Mouse (Mus musculus) lung, postnatal 0 days (tissue): ENCODE measurements around the gene Gc. TPM values are rescaled to one million over a fixed set of nuclear protein-coding genes. Genes with fewer than 3 reads are reported as not detected.
A peak's percentile ranks its signal among the peaks of the same experiment; 100 is the strongest.

Source experiments
- ATAC-seq: fragments of 200-750 bp; cut with Nextera tagmentation; 2 replicates; pipeline ENCODE4 v1.8.0; 2017; ENCODE audit warnings: moderate library complexity
- DNase-seq: peaks from one replicate; pipeline ENCODE4 v3.0.0-alpha.2; 2016; ENCODE audit warnings: low spot score
- H3K27ac ChIP-seq: fragments of 300-500 bp; sonication (generic); 2 replicates; pipeline ENCODE4 v1.5.1; 2014; ENCODE audit warnings: antibody characterized with exemption, mild to moderate bottlenecking, low read length, mixed read lengths
- H3K27me3 ChIP-seq: fragments of 300-500 bp; sonication (generic); replicated peaks from 2 replicates; pipeline ENCODE4 v1.6.1; 2014; ENCODE audit warnings: low read length, mixed read lengths; ENCODE audit not compliant: insufficient read depth
- H3K36me3 ChIP-seq: fragments of 300-500 bp; sonication (generic); 2 replicates; pipeline ENCODE4 v1.6.1; 2014; ENCODE audit warnings: low read length, mixed read lengths; ENCODE audit not compliant: insufficient read depth
- H3K4me1 ChIP-seq: fragments of 300-500 bp; sonication (generic); 2 replicates; pipeline ENCODE4 v1.6.1; 2014; ENCODE audit warnings: antibody characterized with exemption, low read depth, low read length, mixed read lengths; ENCODE audit not compliant: insufficient read depth
- H3K4me2 ChIP-seq: fragments of 300-500 bp; sonication (generic); replicated peaks from 2 replicates; pipeline ENCODE4 v1.6.1; 2014; ENCODE audit warnings: low read depth, mild to moderate bottlenecking, low read length, moderate library complexity, mixed read lengths
- H3K4me3 ChIP-seq: fragments of 300-500 bp; sonication (generic); 2 replicates; pipeline ENCODE4 v1.5.1; 2014; ENCODE audit warnings: low read depth, low read length
- H3K9ac ChIP-seq: fragments of 300-500 bp; sonication (generic); replicated peaks from 2 replicates; pipeline ENCODE4 v1.6.1; 2014; ENCODE audit warnings: low read depth, mild to moderate bottlenecking
- H3K9me3 ChIP-seq: fragments of 300-500 bp; sonication (generic); 2 replicates; pipeline ENCODE4 v1.6.1; 2016; ENCODE audit warnings: low read length, mixed read lengths
- CTCF ChIP-seq: IDR thresholded peaks from 2 replicates; pipeline ENCODE4 v1.5.1; 2016; ENCODE audit warnings: antibody characterized with exemption, mild to moderate bottlenecking
- EP300 ChIP-seq: IDR thresholded peaks from 2 replicates; pipeline ENCODE4 v1.6.1; 2016; ENCODE audit warnings: antibody characterized with exemption, mild to moderate bottlenecking, control low read depth
- WGBS: fragments of 180-500 bp; shearing (Covaris S2); extraction: QIAGEN DNeasy Blood & Tissue Kit; methylation state at CpG from one replicate; pipeline ENCODE4 v1.1.7; 2014; 5-methylcytosine and 5-hydroxymethylcytosine counted together
- polyA plus RNA-seq: library from polyadenylated mRNA; unstranded; fragments of >200 nt; fragmentation: Nextera tagmentation; extraction: Ambion mirVana; gene quantifications from 2 replicates; pipeline ENCODE4 v1.2.1, GENCODE M21; 2015

Gc gene
- polyA plus RNA-seq, 1 experiment from 2014 or later = 1.5 TPM

GRCm38 (mm10) chr5:89444360-89444759 lies 13.3 kb downstream of the Gc start:
- H3K4me2 ChIP-seq = no peak overlapping the region
- peak; percentile 30; the same call in 1 of the 2 replicates for ATAC-seq
- H3K27me3 ChIP-seq = no peaks in the 10 kb centered on the region
- H3K36me3 ChIP-seq = no peaks in the 10 kb centered on the region
- no peak overlapping the region for H3K27ac ChIP-seq
- DNase-seq = peak; percentile 78
- TF ChIP-seq CTCF = peak; percentile 72
- TF ChIP-seq EP300 = no peak
- no peak overlapping the region for H3K9ac ChIP-seq
- WGBS = 80% methylated on average over 4 of the region's 4 CpGs
- H3K4me3 ChIP-seq = no peak overlapping the region
- no peaks in the 10 kb centered on the region for H3K4me1 ChIP-seq
- no peaks in the 10 kb centered on the region for H3K9me3 ChIP-seq

GRCm38 (mm10) chr5:89411536-89411935 lies 46.2 kb downstream of the Gc start:
- TF ChIP-seq EP300 (no peak), CTCF (peak; percentile 43)
- DNase-seq = peak; percentile 25

DNA sequence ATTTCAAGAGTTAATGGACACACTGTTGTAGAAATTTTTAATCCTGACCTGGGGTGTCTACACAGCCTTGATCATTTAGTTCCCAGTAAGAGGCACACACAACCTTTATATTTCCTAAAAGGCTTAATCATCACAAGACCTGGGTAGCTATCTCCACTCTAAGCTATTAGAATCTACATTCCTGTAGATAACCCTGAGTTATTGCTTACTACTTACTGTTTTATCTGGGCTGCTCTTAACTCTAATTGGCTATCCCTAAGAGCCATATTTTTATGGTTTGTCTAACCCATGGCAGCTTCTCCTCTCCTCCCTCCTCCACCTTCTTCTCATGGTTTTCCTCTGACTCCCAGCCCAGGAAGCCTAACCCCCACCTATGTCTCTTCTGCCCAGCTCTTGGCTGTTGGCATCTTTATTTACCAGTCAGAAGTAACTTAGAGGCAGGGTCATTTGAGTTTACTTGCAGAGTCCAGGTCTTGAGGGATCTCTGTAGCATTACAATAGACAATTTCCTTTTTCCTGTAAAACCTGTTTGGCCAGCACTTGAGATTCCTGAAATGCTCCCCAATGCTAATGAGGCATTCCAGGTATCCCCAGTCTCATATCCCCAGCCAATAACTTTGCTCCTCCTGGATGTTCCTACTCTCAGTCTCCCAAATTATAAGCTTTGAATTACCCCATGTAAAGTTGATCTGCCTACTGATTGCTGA lies 50.2 kb downstream of the Gc start:
- Histone ChIP-seq H3K9me3 (no peaks in the 10 kb centered on the region), H3K4me2 (no peak overlapping the region), H3K36me3 (no peaks in the 10 kb centered on the region), H3K4me1 (no peaks in the 10 kb centered on the region), H3K27ac (no peak overlapping the region), H3K4me3 (no peak overlapping the region), H3K9ac (no peak overlapping the region), H3K27me3 (no peaks in the 10 kb centered on the region)
- TF ChIP-seq EP300 (peak; percentile 59), CTCF (no peak)
- peak; percentile 17 for DNase-seq
- peak; percentile 32; the same call in 1 of the 2 replicates for ATAC-seq

More at GRCm38 (mm10) chr5:89411536-89411935, 46.2 kb downstream of the Gc start:
- no peak overlapping the region for H3K9ac ChIP-seq
- no peaks in the 10 kb centered on the region for H3K27me3 ChIP-seq
- no peak overlapping the region for H3K4me3 ChIP-seq
- WGBS = 28% methylated on average over 1 of the region's 1 CpGs
- no peak overlapping the region for H3K27ac ChIP-seq
- ATAC-seq = no peak
- no peak overlapping the region for H3K4me2 ChIP-seq
- no peaks in the 10 kb centered on the region for H3K9me3 ChIP-seq
- no peaks in the 10 kb centered on the region for H3K4me1 ChIP-seq
- no peaks in the 10 kb centered on the region for H3K36me3 ChIP-seq

DNA sequence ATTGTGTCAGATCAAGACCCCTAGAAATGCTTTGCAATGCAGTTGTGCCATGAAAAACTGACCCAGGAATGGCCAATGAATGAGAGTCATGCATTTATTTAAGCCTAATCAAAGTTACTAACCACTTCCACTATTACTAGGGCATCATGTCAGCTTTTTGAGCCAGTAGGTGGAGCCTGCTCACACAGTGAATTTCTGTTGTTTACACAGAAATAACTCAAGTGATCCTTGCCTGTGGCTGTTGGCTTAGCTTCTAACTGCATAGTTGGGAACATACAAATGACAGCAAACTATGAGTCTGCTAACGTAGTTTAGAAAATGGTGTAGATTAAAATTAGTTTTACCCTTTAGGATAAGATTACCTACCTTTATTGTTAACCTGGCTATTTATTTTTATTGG lies 52.6 kb downstream of the Gc start:
- H3K4me3 ChIP-seq = no peak overlapping the region
- H3K4me2 ChIP-seq = no peak overlapping the region
- ATAC-seq (peak; percentile 79), DNase-seq (peak; percentile 70)
- TF ChIP-seq CTCF (peak; percentile 64), EP300 (no peak)
- H3K4me1 ChIP-seq = no peaks in the 10 kb centered on the region
- H3K27ac ChIP-seq = no peak overlapping the region
- WGBS = 18% methylated on average over 1 of the region's 1 CpGs
- no peaks in the 10 kb centered on the region for H3K9me3 ChIP-seq
- no peak overlapping the region for H3K9ac ChIP-seq
- no peaks in the 10 kb centered on the region for H3K27me3 ChIP-seq
- H3K36me3 ChIP-seq = no peaks in the 10 kb centered on the region

DNA sequence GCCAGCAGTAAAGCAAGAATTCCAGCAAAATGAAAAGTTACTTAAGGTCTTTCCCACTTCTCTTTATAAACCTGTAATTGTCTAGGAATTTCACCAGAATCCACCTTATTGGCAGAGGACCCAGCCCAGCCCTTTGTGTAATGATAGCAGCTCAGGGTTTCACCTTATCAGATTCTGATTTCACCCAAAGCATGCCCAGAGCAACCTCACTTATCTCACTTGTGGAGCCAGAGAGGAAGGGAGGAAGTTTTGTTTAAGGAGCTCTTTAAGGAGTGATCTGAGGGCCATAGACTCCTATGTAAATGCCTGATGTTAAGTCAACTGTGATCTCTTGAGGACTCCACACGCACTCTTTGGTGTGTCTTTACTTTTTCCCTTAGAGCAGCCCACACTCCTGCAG lies 67.3 kb downstream of the Gc start:
- Histone ChIP-seq H3K4me1 (no peaks in the 10 kb centered on the region), H3K27me3 (no peaks in the 10 kb centered on the region), H3K4me2 (no peak overlapping the region), H3K27ac (no peak overlapping the region), H3K9me3 (no peaks in the 10 kb centered on the region), H3K4me3 (no peak overlapping the region), H3K36me3 (no peaks in the 10 kb centered on the region), H3K9ac (no peak overlapping the region)
- ATAC-seq = no peak
- WGBS = 36% methylated on average over 1 of the region's 1 CpGs
- TF ChIP-seq CTCF (no peak), EP300 (no peak)
- no peak for DNase-seq

DNA sequence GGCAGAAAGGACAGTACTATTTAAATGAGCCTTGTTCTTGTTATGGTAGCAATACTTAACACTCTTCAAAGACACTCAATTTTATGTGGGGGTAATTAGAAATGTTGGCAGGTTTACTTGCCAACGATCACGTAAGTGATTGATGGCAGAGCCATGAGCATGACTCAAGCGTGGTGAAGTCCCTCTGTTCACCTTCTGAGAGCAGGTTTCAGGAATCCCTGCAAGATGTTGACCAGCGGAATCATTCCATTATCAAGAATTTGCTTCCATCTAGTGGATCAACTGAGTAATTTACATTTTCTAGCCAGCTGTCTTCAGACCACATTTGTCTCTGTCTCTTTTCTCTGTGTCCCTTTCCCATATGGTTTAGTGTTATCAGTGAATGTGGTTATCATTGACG lies 73.5 kb downstream of the Gc start:
- Histone ChIP-seq H3K9me3 (no peaks in the 10 kb centered on the region), H3K27me3 (no peaks in the 10 kb centered on the region), H3K4me1 (no peaks in the 10 kb centered on the region), H3K9ac (no peak overlapping the region), H3K4me3 (no peak overlapping the region), H3K4me2 (no peak overlapping the region), H3K36me3 (no peaks in the 10 kb centered on the region), H3K27ac (no peak overlapping the region)
- peak; percentile 80 for DNase-seq
- ATAC-seq = peak; percentile 37; the same call in 1 of the 2 replicates
- WGBS = 18% methylated on average over 5 of the region's 5 CpGs
- no peak for TF ChIP-seq EP300
- peak; percentile 70 for TF ChIP-seq CTCF
